Mouse (Mus musculus) embryonic facial prominence, embryonic 15.5 days (tissue): ENCODE data around the gene Pmm1. TPM values are rescaled to one million over a fixed set of nuclear protein-coding genes. Genes with fewer than 3 reads are reported as not detected.
A peak's percentile ranks its signal among the peaks of the same experiment; 100 is the strongest.

Experiments
- ATAC-seq: fragments of 200-750 bp; cut with Nextera tagmentation; 2 replicates; pipeline ENCODE4 v1.8.0; 2017; ENCODE audit warnings: low read depth, moderate TSS enrichment; ENCODE audit not compliant: insufficient number of reproducible peaks, low FRiP score, low TSS enrichment
- H3K27ac ChIP-seq: fragments of 300-500 bp; sonication (generic); replicated peaks from 2 replicates; pipeline ENCODE4 v1.5.1; 2015; ENCODE audit warnings: mild to moderate bottlenecking, inconsistent platforms
- H3K27me3 ChIP-seq: fragments of 300-500 bp; sonication (generic); 2 replicates; pipeline ENCODE4 v1.6.1; 2015; ENCODE audit warnings: inconsistent platforms
- H3K36me3 ChIP-seq: fragments of 300-500 bp; sonication (generic); 2 replicates; pipeline ENCODE4 v1.6.1; 2015; ENCODE audit warnings: mild to moderate bottlenecking, inconsistent platforms
- H3K4me1 ChIP-seq: fragments of 300-500 bp; sonication (generic); 2 replicates; pipeline ENCODE4 v1.6.1; 2015; ENCODE audit warnings: inconsistent platforms
- H3K4me2 ChIP-seq: fragments of 300-500 bp; sonication (generic); replicated peaks from 2 replicates; pipeline ENCODE4 v1.6.1; 2015; ENCODE audit warnings: mild to moderate bottlenecking, inconsistent platforms
- H3K4me3 ChIP-seq: fragments of 300-500 bp; sonication (generic); replicated peaks from 2 replicates; pipeline ENCODE4 v1.5.1; 2015; ENCODE audit warnings: mild to moderate bottlenecking, inconsistent platforms
- H3K9ac ChIP-seq: fragments of 300-500 bp; sonication (generic); 2 replicates; pipeline ENCODE4 v1.6.1; 2015; ENCODE audit warnings: inconsistent platforms
- H3K9me3 ChIP-seq: fragments of 300-500 bp; sonication (generic); replicated peaks from 2 replicates; pipeline ENCODE4 v1.6.1; 2016; ENCODE audit warnings: inconsistent platforms
- WGBS: fragments of 180-500 bp; shearing (Covaris S2); methylation state at CpG from one replicate; pipeline ENCODE4 v1.1.7; 2015; 5-methylcytosine and 5-hydroxymethylcytosine counted together
- polyA plus RNA-seq: library from polyadenylated mRNA; unstranded; fragments of >200 nt; fragmentation: Nextera tagmentation; extraction: Ambion mirVana; gene quantifications from 2 replicates; pipeline ENCODE4 v1.2.1, GENCODE M21; 2015

Gene Pmm1
- polyA plus RNA-seq, 1 experiment from 2014 or later, result 35.9 TPM

DNA sequence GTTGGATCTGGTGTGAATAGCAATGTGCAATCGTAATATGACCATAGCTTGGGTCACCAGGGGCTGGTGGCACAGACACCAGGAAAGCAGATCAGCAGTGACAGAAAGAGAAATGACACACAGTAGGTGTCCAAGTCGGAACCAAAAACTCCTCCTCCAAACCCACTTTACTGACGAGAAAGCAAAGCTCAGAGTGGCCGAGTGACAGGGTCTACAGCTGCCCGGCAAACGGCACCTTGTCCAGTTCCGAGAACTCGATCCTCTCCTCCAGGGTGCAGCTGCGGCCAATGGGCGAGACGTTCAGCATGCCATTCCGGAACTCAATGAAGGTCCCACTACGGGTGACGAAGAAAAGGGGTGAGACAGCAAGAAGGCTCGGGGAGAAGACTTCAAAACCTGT lies 5.3 kb downstream of the Pmm1 start:
- Histone ChIP-seq H3K9ac (no peak overlapping the region), H3K27ac (no peak overlapping the region), H3K9me3 (no peaks in the 10 kb centered on the region), H3K27me3 (no peaks in the 10 kb centered on the region), H3K4me1 (peaks cover 9% of the 10 kb centered on the region), H3K36me3 (peaks cover 37% of the 10 kb centered on the region), H3K4me2 (no peak overlapping the region), H3K4me3 (no peak overlapping the region)
- WGBS, result 92% methylated on average over 15 of the region's 15 CpGs
- ATAC-seq, result no peak

DNA sequence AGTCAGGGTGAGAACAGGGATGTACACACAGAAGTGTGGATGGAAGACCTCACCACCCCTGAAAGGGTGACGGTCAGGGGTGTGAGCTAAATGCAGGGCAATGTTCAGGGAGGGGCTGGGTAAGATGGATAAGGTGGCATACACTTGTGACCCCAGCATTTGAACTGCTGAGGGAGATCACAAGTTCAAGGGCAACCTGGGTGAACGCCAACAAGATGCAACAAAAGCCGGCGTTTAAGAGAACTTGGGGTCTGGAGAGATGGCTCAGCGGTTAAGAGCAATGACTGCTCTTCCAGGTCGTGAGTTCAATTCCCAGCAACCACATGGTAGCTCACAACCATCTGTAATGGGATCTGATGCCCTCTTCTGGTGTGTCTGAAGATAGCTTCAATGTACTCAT lies 6.0 kb downstream of the Pmm1 start:
- Histone ChIP-seq H3K4me3 (no peak overlapping the region), H3K27ac (no peak overlapping the region), H3K36me3 (peaks cover 37% of the 10 kb centered on the region), H3K4me1 (peaks cover 6% of the 10 kb centered on the region), H3K27me3 (no peaks in the 10 kb centered on the region), H3K4me2 (no peak overlapping the region), H3K9me3 (no peaks in the 10 kb centered on the region), H3K9ac (no peak overlapping the region)
- no peak for ATAC-seq
- WGBS, result 88% methylated on average over 6 of the region's 6 CpGs

DNA sequence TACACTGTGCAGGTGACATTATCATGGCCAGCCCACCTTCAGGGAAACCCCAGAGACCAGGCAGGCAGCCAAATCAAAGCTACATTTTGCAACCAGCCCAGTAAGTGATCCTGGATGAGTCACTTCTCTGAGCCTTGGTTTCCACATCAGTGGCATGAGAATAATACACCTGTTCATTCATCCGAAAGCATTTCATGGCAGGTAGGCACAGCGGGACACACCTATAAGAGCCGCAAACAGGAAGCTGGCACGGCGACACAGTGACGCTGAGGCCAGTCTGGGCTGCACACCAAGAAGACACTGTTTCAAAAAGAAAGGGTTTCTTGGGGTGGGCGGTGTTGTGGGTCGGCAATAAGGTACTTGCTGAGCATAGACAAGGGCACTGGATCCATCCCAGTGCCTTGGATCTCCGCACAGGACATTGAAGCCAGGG lies 6.6 kb downstream of the Pmm1 start:
- Histone ChIP-seq H3K4me1 (0 out of 2 replicates have a peak, but pooled peaks cover 3% of the 10 kb centered on the region), H3K9me3 (no peaks in the 10 kb centered on the region), H3K4me2 (no peak overlapping the region), H3K27me3 (no peaks in the 10 kb centered on the region), H3K36me3 (peaks cover 37% of the 10 kb centered on the region), H3K9ac (no peak overlapping the region), H3K27ac (no peak overlapping the region), H3K4me3 (no peak overlapping the region)
- WGBS, result 91% methylated on average over 9 of the region's 9 CpGs
- ATAC-seq, result no peak

DNA sequence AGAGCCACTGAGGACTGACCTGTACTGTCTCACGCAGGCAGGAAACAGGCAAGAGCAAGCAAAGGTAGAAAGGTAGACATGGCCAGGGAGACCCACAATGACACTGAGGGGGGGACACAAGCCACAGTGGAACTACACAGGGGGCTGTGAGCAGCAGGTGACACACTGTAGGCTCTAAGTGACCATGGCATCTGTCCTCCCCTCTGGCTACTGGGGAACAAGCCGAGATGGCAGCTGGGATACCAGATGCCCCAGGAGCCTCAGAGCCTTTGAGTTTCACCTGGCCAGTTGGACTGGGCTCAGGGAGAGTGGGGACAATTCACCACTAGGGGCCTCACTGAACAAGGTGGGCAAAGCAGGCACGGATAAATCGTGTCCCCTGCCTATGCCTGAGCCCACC lies 8.4 kb downstream of the Pmm1 start:
- Histone ChIP-seq H3K4me3 (no peak overlapping the region), H3K9ac (no peak overlapping the region), H3K36me3 (peaks cover 37% of the 10 kb centered on the region), H3K27me3 (no peaks in the 10 kb centered on the region), H3K27ac (no peak overlapping the region), H3K4me2 (no peak overlapping the region), H3K9me3 (no peaks in the 10 kb centered on the region), H3K4me1 (0 out of 2 replicates have a peak, but pooled peaks cover 3% of the 10 kb centered on the region)
- WGBS, result 80% methylated on average over 4 of the region's 4 CpGs
- no peak for ATAC-seq

DNA sequence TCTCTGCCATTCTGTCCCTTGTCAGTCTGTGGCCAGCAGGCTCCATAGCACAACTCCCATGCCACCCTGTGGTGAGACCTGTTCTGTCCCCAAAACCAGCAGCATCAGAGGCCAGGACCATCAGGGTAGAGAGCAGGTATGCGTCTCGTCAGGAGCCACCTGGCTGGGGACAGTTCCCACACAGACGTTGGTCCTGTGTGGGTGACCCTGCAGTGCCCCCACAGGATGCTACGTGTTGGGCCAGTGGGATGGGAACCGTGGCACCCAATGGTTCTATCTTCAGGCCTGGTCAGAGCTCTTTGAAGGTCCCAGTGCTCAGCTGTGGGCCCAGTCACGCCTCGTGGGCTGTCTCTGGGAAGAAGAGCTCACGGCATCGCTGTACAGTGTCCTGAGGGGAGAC lies 9.6 kb downstream of the Pmm1 start:
- Histone ChIP-seq H3K9me3 (no peaks in the 10 kb centered on the region), H3K27me3 (no peaks in the 10 kb centered on the region), H3K4me2 (no peak overlapping the region), H3K9ac (no peak overlapping the region), H3K4me1 (0 out of 2 replicates have a peak, but pooled peaks cover under 1% of the 10 kb centered on the region), H3K27ac (no peak overlapping the region), H3K4me3 (no peak overlapping the region), H3K36me3 (peaks cover 37% of the 10 kb centered on the region)
- ATAC-seq, result no peak
- 82% methylated on average over 9 of the region's 9 CpGs for WGBS

DNA sequence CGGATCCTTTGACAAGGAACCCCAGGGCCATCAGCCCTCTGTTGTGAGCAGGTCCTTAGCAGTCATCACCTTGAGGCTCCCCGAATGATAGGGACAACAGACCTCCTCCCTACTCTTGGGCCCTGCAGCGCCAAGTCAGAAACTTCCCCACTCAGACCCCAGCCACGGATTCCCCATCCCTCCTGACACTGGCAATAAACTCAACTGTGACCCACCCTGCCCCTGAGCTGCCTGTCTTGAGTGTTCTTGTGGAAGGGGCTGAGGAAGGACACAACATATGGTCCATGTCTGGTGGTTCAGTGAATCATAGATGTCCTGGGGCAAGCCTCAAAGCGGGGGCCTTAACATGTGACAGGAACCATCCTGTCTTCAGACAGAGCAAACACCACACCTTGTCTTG lies 10.0 kb downstream of the Pmm1 start:
- H3K4me2 ChIP-seq, result no peak overlapping the region
- no peaks in the 10 kb centered on the region for H3K4me1 ChIP-seq
- H3K27me3 ChIP-seq, result no peaks in the 10 kb centered on the region
- WGBS, result 80% methylated on average over 5 of the region's 5 CpGs
- H3K27ac ChIP-seq, result no peak overlapping the region
- no peak overlapping the region for H3K4me3 ChIP-seq
- H3K36me3 ChIP-seq, result peaks cover 37% of the 10 kb centered on the region
- H3K9ac ChIP-seq, result no peak overlapping the region
- ATAC-seq, result no peak
- H3K9me3 ChIP-seq, result no peaks in the 10 kb centered on the region

DNA sequence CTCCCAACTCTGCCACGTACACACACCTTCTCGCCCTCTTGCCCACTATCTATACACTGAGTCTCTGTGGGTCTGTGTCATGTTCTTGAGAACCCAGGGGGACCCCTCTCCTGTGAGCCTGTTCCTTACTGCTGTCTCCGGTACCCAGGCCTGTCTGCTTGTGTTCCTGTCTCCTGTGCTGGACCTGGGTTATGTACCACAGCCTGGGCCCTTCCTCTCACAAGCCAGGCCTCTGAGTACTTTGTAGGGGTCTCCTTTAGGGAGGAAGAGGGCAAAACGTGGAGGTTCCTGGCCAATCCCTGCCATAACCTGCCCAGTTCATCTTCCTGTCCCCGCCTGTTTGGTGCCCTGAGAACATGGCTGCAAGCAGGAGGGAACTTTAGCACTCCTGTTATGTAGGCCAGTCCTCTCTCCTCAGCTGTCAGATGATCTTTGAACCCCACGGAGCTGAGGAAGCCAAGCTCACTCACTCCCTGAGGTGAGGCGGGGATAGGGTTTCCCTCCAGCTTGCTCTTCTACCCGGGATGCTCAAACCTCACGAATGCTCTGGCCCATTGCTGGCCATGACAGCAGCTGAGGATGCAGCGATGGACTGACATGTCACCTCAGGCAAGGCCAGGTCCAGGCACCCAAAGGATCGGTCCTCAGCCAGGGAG lies 11.1 kb downstream of the Pmm1 start:
- H3K9me3 ChIP-seq, result no peaks in the 10 kb centered on the region
- H3K4me3 ChIP-seq, result no peak overlapping the region
- WGBS, result 75% methylated on average over 11 of the region's 11 CpGs
- no peak overlapping the region for H3K27ac ChIP-seq
- H3K27me3 ChIP-seq, result no peaks in the 10 kb centered on the region
- ATAC-seq, result no peak; the same call in 1 of the 2 replicates
- no peak overlapping the region for H3K9ac ChIP-seq
- H3K36me3 ChIP-seq, result peaks cover 26% of the 10 kb centered on the region
- no peak overlapping the region for H3K4me2 ChIP-seq
- H3K4me1 ChIP-seq, result no peaks in the 10 kb centered on the region

DNA sequence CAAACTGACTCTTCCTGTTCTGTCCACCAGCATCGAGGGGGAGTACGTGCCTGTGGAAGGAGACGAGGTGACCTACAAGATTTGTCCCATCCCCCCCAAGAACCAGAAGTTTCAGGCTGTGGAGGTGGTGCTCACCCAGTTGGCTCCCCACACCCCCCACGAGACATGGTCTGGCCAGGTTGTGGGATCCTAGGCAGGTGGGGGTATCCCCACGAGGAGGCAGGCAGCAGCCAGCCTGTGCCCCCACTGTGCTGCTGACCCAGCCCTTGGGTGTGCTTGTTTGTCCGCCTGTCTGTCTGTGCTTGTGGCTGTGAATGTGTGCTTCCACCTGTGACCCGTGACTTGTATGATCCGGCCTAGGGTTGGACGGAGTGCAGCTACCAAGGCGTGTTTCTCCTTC lies 11.7 kb downstream of the Pmm1 start:
- WGBS, result 80% methylated on average over 10 of the region's 10 CpGs

DNA sequence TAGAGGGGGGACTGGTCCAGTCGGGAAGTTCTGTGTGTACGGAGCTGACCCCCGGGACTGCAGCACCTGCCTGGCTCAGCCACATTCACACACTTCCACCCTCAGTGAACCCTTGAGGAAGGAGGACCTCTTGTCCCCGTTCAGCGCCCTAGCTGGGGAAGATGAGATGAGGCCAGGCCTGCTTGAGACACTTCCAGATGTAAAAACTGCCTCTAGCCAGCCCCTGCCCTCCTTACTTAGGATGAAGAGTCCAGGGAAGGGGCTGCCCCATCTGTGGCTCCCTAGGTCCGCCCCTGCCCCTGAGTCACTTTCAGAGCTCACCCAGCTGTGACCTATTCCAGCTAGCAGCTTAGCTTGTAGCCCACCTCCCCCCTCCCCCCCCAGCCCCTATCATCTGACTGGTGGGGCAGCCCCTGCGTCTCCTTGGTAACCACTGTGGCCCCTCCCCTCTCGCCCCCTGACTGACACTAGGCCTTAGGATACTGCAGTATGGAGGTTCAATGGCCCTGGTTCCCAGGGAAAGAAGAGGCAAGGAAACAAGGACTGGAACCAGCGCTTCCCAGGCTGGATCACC lies 17.5 kb downstream of the Pmm1 start:
- H3K36me3 ChIP-seq, result no peaks in the 10 kb centered on the region
- H3K9me3 ChIP-seq, result no peaks in the 10 kb centered on the region
- no peak overlapping the region for H3K27ac ChIP-seq
- H3K9ac ChIP-seq, result no peak overlapping the region
- H3K4me1 ChIP-seq, result peaks cover 4% of the 10 kb centered on the region
- H3K4me3 ChIP-seq, result no peak overlapping the region
- WGBS, result 10% methylated on average over 9 of the region's 9 CpGs
- H3K4me2 ChIP-seq, result no peak overlapping the region
- ATAC-seq, result peak; percentile 15; the same call in 1 of the 2 replicates
- no peaks in the 10 kb centered on the region for H3K27me3 ChIP-seq

More for the DNA sequence above, 11.7 kb downstream of the Pmm1 start:
- no peaks in the 10 kb centered on the region for H3K27me3 ChIP-seq
- H3K27ac ChIP-seq, result no peak overlapping the region
- no peak for ATAC-seq
- peaks cover 20% of the 10 kb centered on the region for H3K36me3 ChIP-seq
- no peak overlapping the region for H3K4me2 ChIP-seq
- H3K9me3 ChIP-seq, result no peaks in the 10 kb centered on the region
- H3K4me3 ChIP-seq, result no peak overlapping the region
- H3K9ac ChIP-seq, result no peak overlapping the region
- H3K4me1 ChIP-seq, result no peaks in the 10 kb centered on the region

DNA sequence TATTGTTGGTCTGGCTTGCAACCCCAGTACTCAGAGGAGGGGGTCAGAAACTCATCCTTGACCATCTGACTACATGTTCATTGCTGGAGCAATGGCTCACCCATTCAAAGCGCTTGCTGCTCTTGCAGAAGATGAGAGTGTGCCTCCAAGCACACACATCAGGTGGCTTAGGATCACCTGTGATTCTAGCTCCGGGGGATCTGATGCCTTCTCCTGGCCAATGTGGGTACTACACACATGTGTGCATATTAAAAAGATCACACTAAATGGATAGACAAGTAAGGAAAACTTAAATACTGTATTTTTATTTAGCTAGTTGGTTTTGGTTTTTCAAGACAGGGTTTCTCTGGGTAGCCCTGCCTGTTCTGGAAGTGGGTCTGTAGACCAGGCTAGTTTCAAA lies 19.7 kb downstream of the Pmm1 start:
- Histone ChIP-seq H3K4me1 (peaks cover 26% of the 10 kb centered on the region), H3K4me3 (no peak overlapping the region), H3K4me2 (no peak overlapping the region), H3K27ac (no peak overlapping the region), H3K36me3 (no peaks in the 10 kb centered on the region), H3K27me3 (no peaks in the 10 kb centered on the region), H3K9me3 (no peaks in the 10 kb centered on the region), H3K9ac (no peak overlapping the region)
- ATAC-seq, result no peak
- 94% methylated on average over 2 of the region's 2 CpGs for WGBS

DNA sequence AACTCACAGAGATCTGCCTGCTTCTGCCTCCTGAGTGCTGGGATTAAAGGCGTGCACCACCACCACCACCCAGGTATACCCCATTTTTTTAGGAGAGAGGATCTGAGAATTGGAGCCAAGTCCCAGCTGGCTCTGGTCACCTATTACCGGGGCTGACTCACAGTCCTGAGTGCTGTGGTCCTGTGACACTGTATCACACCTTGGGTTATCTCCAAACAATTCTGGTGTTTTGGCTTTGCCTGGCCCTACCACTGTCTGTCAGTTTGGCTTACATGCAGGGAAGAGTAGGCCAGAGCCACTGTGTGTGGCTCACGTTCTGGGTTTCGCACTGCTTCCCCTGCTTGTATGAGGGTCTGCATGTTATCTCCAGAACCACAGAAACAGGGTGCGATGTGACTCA lies 20.5 kb downstream of the Pmm1 start:
- no peak overlapping the region for H3K4me2 ChIP-seq
- H3K9ac ChIP-seq, result no peak overlapping the region
- 87% methylated on average over 5 of the region's 5 CpGs for WGBS
- no peak overlapping the region for H3K4me3 ChIP-seq
- H3K9me3 ChIP-seq, result no peaks in the 10 kb centered on the region
- H3K27ac ChIP-seq, result no peak overlapping the region
- no peak for ATAC-seq
- no peaks in the 10 kb centered on the region for H3K27me3 ChIP-seq
- no peaks in the 10 kb centered on the region for H3K36me3 ChIP-seq
- peaks cover 30% of the 10 kb centered on the region for H3K4me1 ChIP-seq

DNA sequence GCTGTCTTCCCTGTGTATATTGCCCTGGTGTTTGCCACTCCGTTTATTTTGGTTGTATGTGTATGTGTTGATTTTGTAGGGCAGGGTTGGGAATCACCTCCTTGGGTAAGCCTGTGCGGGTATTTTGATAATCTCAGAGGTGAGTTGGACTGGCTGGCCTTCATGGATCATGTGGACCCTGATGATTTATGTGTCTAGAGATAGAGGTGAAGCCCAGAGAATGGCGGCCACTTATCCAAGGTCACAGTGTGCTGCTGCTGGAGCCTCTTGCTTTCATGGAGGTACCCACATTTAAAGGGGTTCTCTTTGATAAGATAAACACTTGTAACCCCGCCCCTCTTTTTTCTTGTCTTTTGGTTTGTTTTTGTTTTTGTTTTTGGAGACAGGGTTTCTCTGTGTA lies 21.0 kb downstream of the Pmm1 start:
- Histone ChIP-seq H3K4me1 (peaks cover 30% of the 10 kb centered on the region), H3K4me2 (no peak overlapping the region), H3K27ac (no peak overlapping the region), H3K9ac (no peak overlapping the region), H3K36me3 (no peaks in the 10 kb centered on the region), H3K4me3 (no peak overlapping the region), H3K9me3 (no peaks in the 10 kb centered on the region), H3K27me3 (no peaks in the 10 kb centered on the region)
- WGBS, result 93% methylated on average over 4 of the region's 4 CpGs
- ATAC-seq, result no peak
